Mouse (Mus musculus) heart, adult 8-10 months (tissue): ENCODE results near the gene Rph3a. TPM values are rescaled to one million over a fixed set of nuclear protein-coding genes. Genes with fewer than 3 reads are reported as not detected.
A peak's percentile ranks its signal among the peaks of the same experiment; 100 is the strongest.
"Not testable (repeated sequence)": the region's sequence is repeated elsewhere in the genome, so short reads cannot be mapped to it uniquely, and the experiment has no call there.

Experiments
- DNase-seq: peaks from one replicate; pipeline ENCODE4 v3.0.0; 2022; ENCODE audit warnings: low spot score
- total RNA-seq, 4 experiments: library from RNA; stranded (reverse); gene quantifications; 2 replicates each; pipeline ENCODE4 v1.2.4; 2022

Rph3a gene
- total RNA-seq, 4 experiments from 2014 or later, result 0.06 to 0.12 TPM; not detected in 2

DNA sequence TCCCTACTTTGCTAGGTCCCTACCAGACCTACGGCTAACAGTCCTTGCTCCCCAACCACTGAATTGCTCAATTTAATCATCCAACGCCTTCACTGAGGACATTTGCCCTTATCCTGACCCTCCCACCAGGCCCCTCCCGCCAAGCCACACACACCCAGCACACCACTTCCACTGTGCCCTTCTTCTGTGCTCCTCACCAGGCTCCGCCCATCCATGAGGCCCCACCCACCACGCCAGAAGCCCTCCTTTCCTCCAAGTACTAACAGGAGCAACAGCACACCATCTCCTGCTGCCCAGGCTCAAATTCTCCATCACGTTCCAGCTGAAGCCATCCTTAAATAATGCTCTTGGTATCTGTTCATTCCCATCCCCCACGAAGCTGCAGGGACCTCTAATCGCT, 35.4 kb downstream of the Rph3a start:
- no peak for DNase-seq

DNA sequence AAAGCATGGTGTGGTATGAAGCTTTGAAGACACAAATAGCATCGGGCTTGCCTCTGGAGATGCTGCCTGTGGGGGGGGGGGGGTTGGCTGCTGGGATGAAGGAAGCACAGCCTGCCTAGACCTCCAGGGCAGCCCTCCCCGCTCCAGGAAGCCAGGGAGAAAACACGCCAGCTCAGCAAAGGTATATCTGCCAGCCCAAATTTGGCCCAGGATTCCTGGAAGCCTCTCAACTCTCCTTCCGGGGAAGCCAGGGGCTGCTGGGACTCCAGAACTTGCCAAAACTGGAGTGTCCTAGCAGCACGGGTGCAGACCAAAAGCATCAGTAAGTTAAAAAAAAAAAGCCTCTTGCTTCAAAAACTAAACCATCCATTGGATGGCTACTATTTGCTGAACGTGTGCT, 37.6 kb downstream of the Rph3a start:
- no peak for DNase-seq

DNA sequence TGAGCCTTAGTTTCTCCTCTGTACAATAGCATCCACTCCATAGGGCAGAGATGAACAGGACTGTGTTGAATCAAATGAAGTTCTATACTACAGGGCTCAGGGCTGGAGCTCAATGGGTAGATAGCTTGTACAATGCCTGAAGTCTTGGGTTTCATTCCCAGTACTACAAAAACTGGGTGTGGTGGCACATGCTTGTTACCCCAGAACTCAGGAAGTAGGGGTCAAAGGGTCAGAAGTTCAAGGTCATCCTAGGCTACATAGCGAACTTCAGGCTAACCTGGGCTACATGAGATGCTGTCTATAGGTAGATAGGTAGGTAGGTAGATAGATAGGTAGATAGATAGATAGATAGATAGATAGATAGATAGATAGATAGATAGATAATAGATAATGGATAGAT, 38.6 kb downstream of the Rph3a start:
- DNase-seq, result no peak

- DNase-seq, result peak; percentile 24
These were observed 40.2 kb downstream of the Rph3a start for GRCm38 (mm10) chr5:120969703-120970102.

GRCm38 (mm10) chr5:120968799-120969198, 41.1 kb downstream of the Rph3a start:
- DNase-seq, result no peak

DNA sequence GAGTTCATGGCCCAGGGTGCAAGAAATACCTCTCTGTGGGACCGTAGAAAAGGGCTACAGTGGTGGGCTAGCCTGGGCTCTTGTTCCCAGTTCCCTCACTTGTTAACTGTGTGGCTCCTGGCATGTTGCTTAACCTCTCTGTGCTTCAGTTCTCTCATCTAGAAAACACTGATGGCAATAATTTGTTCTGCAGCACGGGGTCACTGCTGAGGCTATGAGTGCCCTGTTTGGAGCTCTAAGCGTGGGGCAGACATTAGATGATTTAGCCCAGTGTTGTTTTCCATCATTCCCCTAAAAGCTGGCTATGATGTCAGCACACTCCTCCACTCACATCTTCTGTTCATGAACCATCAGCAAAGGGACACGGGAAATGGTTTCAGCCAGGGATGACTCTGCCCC, 41.8 kb downstream of the Rph3a start:
- DNase-seq, result no peak

DNA sequence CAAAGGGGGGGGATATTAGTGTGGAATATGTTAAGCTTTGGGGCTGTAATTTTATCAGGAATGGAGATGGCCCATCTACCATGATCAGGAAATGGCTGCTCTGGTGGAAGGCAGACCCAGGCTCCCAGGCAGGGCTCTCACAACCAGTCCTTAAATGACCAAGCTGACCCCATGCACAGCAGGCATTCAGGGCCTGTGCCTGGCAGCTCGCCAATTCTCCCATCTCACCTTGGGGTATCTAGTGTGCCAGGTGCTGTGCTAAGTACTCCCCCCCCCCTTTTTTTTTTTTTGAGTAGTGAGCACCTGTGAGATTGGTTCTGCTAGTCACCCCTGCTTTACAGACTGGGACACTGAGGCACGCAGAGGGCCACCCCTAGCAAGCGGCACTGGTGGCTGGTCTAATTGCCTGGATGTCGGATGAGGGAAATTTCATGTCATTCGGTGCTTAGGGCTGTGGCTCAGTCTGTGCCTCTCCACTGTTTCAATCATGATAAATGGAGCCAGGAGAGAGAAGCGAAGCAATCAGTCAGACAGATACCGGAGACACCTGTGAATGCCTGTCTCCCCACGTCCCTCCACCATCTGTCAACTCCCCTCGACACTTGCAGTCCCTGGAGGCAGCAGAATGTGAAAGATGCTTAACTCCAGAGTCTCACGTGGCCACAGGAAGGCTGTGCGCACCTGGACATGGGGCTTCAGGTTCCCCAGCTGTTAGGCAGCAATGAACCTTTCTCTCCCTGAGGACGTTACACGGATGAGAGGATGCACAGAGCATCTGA, 42.3 kb downstream of the Rph3a start:
- no peak for DNase-seq

DNA sequence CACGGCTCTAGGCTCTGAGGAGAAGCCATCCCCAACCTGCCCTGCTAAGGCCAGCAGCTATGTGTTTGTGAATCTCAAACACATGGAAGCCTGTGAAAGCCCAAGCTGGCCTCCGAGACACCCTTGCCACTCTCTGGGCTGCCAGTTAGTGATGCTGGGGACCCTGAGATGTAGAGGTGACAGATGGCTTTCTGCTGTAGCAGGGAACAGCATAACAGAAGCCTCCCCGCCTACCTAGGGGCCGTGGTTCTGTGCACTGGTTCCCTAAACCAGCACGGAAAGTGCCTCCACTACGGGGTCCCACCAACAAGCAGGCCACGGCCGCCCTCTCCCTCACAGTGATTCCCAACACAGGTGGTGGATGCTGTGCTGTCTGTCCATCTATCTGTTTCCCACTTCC, 43.0 kb downstream of the Rph3a start:
- DNase-seq, result no peak

GRCm38 (mm10) chr5:120966156-120966555, 43.7 kb downstream of the Rph3a start:
- no peak for DNase-seq

DNA sequence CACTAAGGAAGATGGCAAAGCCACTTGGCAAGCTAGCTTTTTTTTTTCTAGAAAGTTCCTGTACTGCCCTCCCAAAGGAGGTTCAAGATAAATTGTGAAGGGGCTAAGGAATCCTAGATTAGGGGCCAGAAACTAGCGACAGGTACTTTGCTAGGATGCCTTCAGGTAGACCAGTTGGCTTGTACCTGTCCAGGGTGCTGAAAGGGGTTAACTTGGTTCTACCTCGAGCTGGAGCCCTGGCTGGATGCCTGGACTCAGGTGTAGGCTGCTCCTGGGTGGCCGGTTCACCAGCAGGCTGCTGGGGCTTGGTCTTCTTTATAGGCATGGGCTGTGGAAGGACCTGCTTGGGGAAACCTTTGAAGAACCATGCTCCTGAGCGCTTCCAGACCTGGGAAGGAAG, 48.9 kb downstream of the Rph3a start:
- DNase-seq, result no peak

DNA sequence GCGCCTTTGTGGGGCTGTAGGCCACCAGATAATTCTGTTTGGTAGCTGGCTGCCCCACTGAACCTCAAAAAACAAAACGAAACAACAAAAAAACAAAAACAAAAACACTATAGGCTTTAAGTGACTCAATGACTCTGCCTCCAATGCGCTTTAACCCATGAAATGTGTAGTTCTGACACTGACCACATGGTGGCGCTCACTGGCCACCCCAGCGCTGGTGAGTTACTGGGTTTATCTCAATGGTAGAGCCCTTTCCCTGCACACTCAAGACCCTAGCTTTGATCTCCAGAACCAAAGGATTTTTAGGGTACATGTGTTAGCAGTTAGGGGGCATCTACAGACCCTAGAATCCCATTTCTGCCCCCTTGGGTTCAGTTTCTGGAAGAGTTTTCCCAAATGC, 55.9 kb downstream of the Rph3a start:
- no peak for DNase-seq

- no peak for DNase-seq
These were observed 57.6 kb downstream of the Rph3a start for GRCm38 (mm10) chr5:120952242-120952770.

DNA sequence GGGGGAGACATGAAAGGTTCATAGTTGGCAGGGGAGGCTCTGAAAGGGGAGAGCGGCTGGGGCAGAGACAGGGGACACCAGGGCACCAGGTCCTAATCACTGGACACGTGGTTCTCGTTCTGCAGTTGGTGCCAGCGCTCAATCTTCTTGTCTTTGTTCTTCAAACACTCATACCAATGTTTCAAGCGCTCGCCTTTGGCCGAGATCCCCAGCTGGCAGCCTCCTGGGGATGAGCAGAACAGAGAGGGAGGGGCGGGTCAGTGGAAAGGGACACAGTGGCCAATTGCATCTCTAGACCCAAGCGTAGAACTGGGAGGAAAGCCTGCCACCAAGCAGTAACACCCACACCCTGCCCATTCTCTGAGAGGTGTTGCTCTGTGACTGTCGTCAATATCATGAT, 67.8 kb downstream of the Rph3a start:
- no peak for DNase-seq

GRCm38 (mm10) chr5:120938586-120938985, 71.3 kb downstream of the Rph3a start:
- no peak for DNase-seq

- DNase-seq, result no peak
These were observed 72.1 kb downstream of the Rph3a start for GRCm38 (mm10) chr5:120937841-120938240.

DNA sequence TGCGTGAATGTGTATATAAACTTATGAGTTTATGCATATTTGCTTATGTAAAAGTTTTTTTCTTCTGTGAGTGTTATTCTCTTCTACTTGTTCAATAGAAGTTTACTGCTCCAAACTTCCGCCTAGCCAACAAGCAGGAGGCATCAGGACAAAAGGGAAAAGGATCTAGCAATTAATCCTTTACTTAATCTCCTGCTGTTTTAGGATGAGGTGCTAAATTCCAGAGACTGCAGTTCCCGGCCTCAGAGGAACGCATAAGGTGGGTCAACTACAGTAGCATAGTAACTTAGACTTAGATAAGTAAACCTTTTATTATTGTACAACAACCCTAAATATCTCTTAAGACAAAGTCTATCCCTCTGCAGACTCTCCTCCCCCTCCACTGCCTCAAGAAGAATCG, 75.9 kb downstream of the Rph3a start:
- no peak for DNase-seq

GRCm38 (mm10) chr5:120927036-120927435, 82.9 kb downstream of the Rph3a start:
- no peak for DNase-seq

- not testable (repeated sequence) for DNase-seq
These were observed 83.6 kb downstream of the Rph3a start for GRCm38 (mm10) chr5:120926311-120926710.

DNA sequence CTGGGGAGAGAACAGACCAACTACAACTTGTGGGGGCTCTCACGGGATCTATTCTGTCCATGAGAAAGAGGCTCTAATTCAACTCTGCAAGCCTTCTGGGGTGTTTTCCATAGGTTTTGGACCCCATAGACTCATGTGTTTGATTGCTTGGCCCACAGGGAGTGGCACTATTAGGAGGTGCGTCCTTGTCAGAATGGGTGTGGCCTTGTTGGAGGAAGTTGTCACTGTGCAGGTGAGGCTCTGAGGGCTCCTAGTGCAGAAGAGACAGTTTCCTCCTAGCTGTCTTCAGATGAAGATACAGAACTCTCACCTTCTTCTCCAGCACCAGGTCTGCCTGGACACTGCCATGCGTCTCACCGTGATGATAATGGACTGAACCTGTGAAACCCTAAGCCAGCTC, 85.4 kb downstream of the Rph3a start:
- not testable (repeated sequence) for DNase-seq

GRCm38 (mm10) chr5:120923969-120924368, 85.9 kb downstream of the Rph3a start:
- DNase-seq, result no peak

DNA sequence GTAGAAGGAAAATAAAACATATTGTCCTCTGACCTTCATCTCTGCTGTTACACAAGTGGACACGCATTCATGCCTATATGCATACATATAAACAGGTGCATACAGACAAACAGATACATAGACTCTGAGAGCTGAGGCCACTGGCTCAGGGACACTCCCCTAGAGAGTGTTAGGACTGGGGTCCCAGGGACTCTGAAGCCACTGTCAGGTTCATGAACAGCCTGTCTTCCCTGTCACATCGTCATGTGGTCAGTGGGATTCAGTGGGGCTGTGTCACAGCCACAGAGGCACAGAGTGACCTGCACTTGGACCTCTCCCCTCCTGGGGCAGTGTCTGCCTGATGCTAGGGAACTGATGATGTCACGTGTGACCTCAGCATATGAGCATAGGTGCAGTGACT, 89.6 kb downstream of the Rph3a start:
- DNase-seq, result no peak

GRCm38 (mm10) chr5:120919156-120919935, 90.5 kb downstream of the Rph3a start:
- DNase-seq, result not testable (repeated sequence)

- DNase-seq, result not testable (repeated sequence)
These were observed 95.7 kb downstream of the Rph3a start, which contains the start of gene Oas1d for GRCm38 (mm10) chr5:120914204-120914603. Oas1d (plus strand) TSS chr5:120914536.
